Mouse (Mus musculus) myocyte (in vitro differentiated cells): ENCODE results near the gene Unc93b1.

Source experiments
- MAX ChIP-seq: IDR thresholded peaks from one replicate; pipeline ENCODE4 v1.6.1; 2011; ENCODE audit warnings: low read depth, mild to moderate bottlenecking, control low read depth
- POLR2A ChIP-seq: IDR thresholded peaks from one replicate; pipeline ENCODE4 v1.6.1; 2011; ENCODE audit warnings: low read depth, mild to moderate bottlenecking, control low read depth, moderate library complexity; ENCODE audit not compliant: insufficient read length
- TCF12 ChIP-seq: IDR thresholded peaks from one replicate; pipeline ENCODE4 v1.6.1; 2011; ENCODE audit warnings: mild to moderate bottlenecking, control low read depth; ENCODE audit not compliant: poor library complexity, insufficient read depth, severe bottlenecking

- TF ChIP-seq TCF12 (no peak), MAX (no peak), POLR2A (no peak)
These were observed 62.2 kb downstream of the Unc93b1 start for GRCm38 (mm10) chr19:3997231-3997630.
